Comparison of ENCODE assay signal across 30 mouse cellular contexts in the genomic region with DNA sequence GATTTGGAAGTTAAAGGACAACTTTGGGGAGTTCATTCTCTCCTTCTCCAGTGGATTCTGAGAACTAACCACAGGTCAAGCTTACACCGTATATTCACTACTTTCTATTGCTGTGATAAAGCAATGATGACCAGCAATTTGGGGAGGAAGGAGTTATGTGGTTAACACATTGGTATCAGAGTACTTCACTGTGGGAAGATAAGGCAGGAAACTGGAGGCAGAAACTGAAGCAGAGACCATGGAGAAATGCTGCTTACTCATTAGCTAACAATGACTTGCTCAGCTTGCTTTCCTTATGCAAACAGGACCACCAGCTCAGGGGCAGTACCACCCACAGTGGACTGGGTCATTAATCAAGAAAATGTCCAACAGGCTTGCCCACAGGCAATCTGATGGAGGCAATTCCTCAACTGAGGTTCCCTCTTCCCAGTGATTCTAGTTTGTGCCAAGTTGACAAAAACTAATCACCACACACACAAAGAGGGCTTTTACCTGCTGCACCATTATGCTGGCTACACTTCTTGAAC.
DNase-seq lines count a peak whose midpoint lies in the region; ATAC-seq and TF ChIP-seq lines count a peak whose summit lies in the region.
"Had no signal": no experiment of that assay in that cellular context is flagged by ENCODE, and none has a peak within 500 bp of the region (broad histone marks: within the 10 kb centered on the region; RNA-seq: fewer than 3 reads in every experiment).

No protein-coding gene starts in this region.

- H3K9me3 ChIP-seq in kidney, embryonic 14.5 days (ENCODE audit: control insufficient read depth, low read length): no peaks in the 10 kb centered on the region
- no peaks in the 10 kb centered on the region for H3K9me3 ChIP-seq in MEL (replicated peaks; ENCODE audit: insufficient read depth, low read length)
- H3K9me3 ChIP-seq in stomach, embryonic 14.5 days (ENCODE audit: control insufficient read depth, low read depth, low read length): no peaks in the 10 kb centered on the region
- H3K9me3 ChIP-seq: embryonic facial prominence, embryonic 10.5 days; embryonic facial prominence, embryonic 15.5 days; forebrain, embryonic 12.5 days; hindbrain, embryonic 13.5 days; limb, embryonic 13.5 days; midbrain, embryonic 12.5 days had no signal

- no peak overlapping the region for H3K4me3 ChIP-seq in kidney, embryonic 14.5 days (ENCODE audit: low read length)
- no peak overlapping the region for H3K4me3 ChIP-seq in MEL (ENCODE audit: control insufficient read depth in 1 of 2, insufficient read depth in 1 of 2, low read depth in 2 of 2, low read length in 2 of 2)
- H3K4me3 ChIP-seq in stomach, embryonic 14.5 days (ENCODE audit: low read depth, low read length): no peak overlapping the region
- H3K4me3 ChIP-seq: embryonic facial prominence, embryonic 10.5 days; embryonic facial prominence, embryonic 15.5 days; forebrain, embryonic 12.5 days; hindbrain, embryonic 13.5 days; limb, embryonic 13.5 days; midbrain, embryonic 12.5 days had no signal

- H3K79me2 ChIP-seq in MEL (ENCODE audit: control insufficient read depth, insufficient read depth, low read length, poor library complexity): no peaks in the 10 kb centered on the region

- 23% methylated on average over 1 of the region's 1 CpGs for WGBS in kidney, embryonic 14.5 days
- WGBS in stomach, embryonic 14.5 days: 43% methylated on average over 1 of the region's 1 CpGs

- peak; percentile 57; the same call in 1 of the 2 replicates for ATAC-seq in kidney, embryonic 14.5 days (ENCODE audit: low FRiP score, low TSS enrichment)
- ATAC-seq in stomach, embryonic 14.5 days (ENCODE audit: insufficient number of reproducible peaks, insufficient read depth, low FRiP score, low read depth): peak; percentile 42; the same call in 1 of the 2 replicates
- ATAC-seq: activated CD4-positive, CD25-positive, alpha-beta regulatory T cell, adult 4 months; CD4-positive, CD25-positive, alpha-beta regulatory T cell, adult 4 months; forebrain, postnatal 0 days had no signal

- DNase-seq in kidney, postnatal 14 days: no peak
- peak; percentile 54 for DNase-seq in MEL (ENCODE audit: low read depth, low spot score)
- DNase-seq in embryo, embryonic 10.5 days (ENCODE audit: low spot score): peak; percentile 36
- no peak for DNase-seq in cerebellum, adult 11 months
- no peak for DNase-seq in layer of hippocampus, postnatal 14 days (ENCODE audit: low spot score in 2 of 2)
- DNase-seq in frontal cortex, postnatal 36 days (ENCODE audit: low spot score in 2 of 2): no peak
- DNase-seq: adrenal gland, adult 2 months; adrenal gland, postnatal 36 days; cerebellum, adult 2 months; cerebellum, postnatal 25 days; forebrain, postnatal 0 days; gastrocnemius, postnatal 14 days; heart, postnatal 14 days; kidney, postnatal 10 days; layer of hippocampus, adult 9-11 months; lung, postnatal 36 days; right cerebral cortex, postnatal 25 days; spleen, adult 18-20 months; thymus, postnatal 14 days had no signal

- no peak overlapping the region for H3K9ac ChIP-seq in kidney, embryonic 14.5 days (ENCODE audit: low read depth, low read length)
- H3K9ac ChIP-seq in MEL (ENCODE audit: control insufficient read depth, low read depth, low read length, poor library complexity, severe bottlenecking): no peak overlapping the region
- no peak overlapping the region for H3K9ac ChIP-seq in stomach, embryonic 14.5 days (replicated peaks; ENCODE audit: low read depth, low read length)
- H3K9ac ChIP-seq: embryonic facial prominence, embryonic 15.5 days; forebrain, embryonic 12.5 days; forebrain, postnatal 0 days; hindbrain, embryonic 13.5 days; limb, embryonic 13.5 days; midbrain, embryonic 12.5 days had no signal

- no peaks in the 10 kb centered on the region for H3K36me3 ChIP-seq in kidney, embryonic 14.5 days (ENCODE audit: control insufficient read depth, insufficient read depth, low read length)
- peaks cover 2 to 18% of the 10 kb centered on the region in 2 experiments; a peak in 3 of 4 replicates for H3K36me3 ChIP-seq in MEL (ENCODE audit: control insufficient read depth in 1 of 2, insufficient read depth in 2 of 2, low read length in 2 of 2)
- no peaks in the 10 kb centered on the region; the same call in 1 of the 2 replicates for H3K36me3 ChIP-seq in stomach, embryonic 14.5 days (ENCODE audit: control insufficient read depth, insufficient read depth, low read length)
- H3K36me3 ChIP-seq: embryonic facial prominence, embryonic 10.5 days; embryonic facial prominence, embryonic 15.5 days; forebrain, embryonic 12.5 days; limb, embryonic 13.5 days; midbrain, embryonic 12.5 days had no signal

- no peak overlapping the region for H3K27ac ChIP-seq in kidney, embryonic 14.5 days (ENCODE audit: low read depth, low read length)
- no peak overlapping the region for H3K27ac ChIP-seq in MEL (ENCODE audit: control insufficient read depth, low read depth, low read length)
- H3K27ac ChIP-seq in stomach, embryonic 14.5 days (ENCODE audit: low read length): no peak overlapping the region
- H3K27ac ChIP-seq: embryonic facial prominence, embryonic 10.5 days; embryonic facial prominence, embryonic 15.5 days; forebrain, embryonic 12.5 days; hindbrain, embryonic 13.5 days; limb, embryonic 13.5 days; midbrain, embryonic 12.5 days had no signal

- TF ChIP-seq EP300 in MEL (IDR thresholded peaks at IDR 0.05; ENCODE audit: low read depth in 1 of 2, low read length in 2 of 2): peak; percentile 82 to 85

- H3K27me3 ChIP-seq in kidney, embryonic 14.5 days (ENCODE audit: control insufficient read depth, insufficient read depth, low read length): no peaks in the 10 kb centered on the region
- no peaks in the 10 kb centered on the region for H3K27me3 ChIP-seq in MEL (ENCODE audit: control insufficient read depth in 1 of 2, insufficient read depth in 2 of 2, low read length in 2 of 2)
- H3K27me3 ChIP-seq in stomach, embryonic 14.5 days (ENCODE audit: control insufficient read depth, insufficient read depth, low read length): no peaks in the 10 kb centered on the region
- H3K27me3 ChIP-seq: embryonic facial prominence, embryonic 15.5 days; forebrain, embryonic 12.5 days; hindbrain, embryonic 13.5 days; limb, embryonic 13.5 days; midbrain, embryonic 12.5 days had no signal

- no peaks in the 10 kb centered on the region for H3K4me1 ChIP-seq in kidney, embryonic 14.5 days (ENCODE audit: control insufficient read depth, insufficient read depth, low read length)
- peaks cover 5 to 11% of the 10 kb centered on the region in 2 experiments for H3K4me1 ChIP-seq in MEL (ENCODE audit: control insufficient read depth in 1 of 2, insufficient read depth in 2 of 2, low read length in 2 of 2)
- H3K4me1 ChIP-seq in stomach, embryonic 14.5 days (ENCODE audit: control insufficient read depth, insufficient read depth, low read length): no peaks in the 10 kb centered on the region
- H3K4me1 ChIP-seq: embryonic facial prominence, embryonic 10.5 days; embryonic facial prominence, embryonic 15.5 days; forebrain, embryonic 12.5 days; hindbrain, embryonic 13.5 days; midbrain, embryonic 12.5 days had no signal

- H3K4me2 ChIP-seq in kidney, embryonic 14.5 days (replicated peaks; ENCODE audit: low read depth, low read length): no peak overlapping the region
- H3K4me2 ChIP-seq in stomach, embryonic 14.5 days (replicated peaks; ENCODE audit: low read depth, low read length): no peak overlapping the region
- H3K4me2 ChIP-seq: embryonic facial prominence, embryonic 15.5 days; forebrain, embryonic 12.5 days; hindbrain, embryonic 13.5 days; limb, embryonic 13.5 days; liver, embryonic 11.5 days; midbrain, embryonic 12.5 days had no signal

- TF ChIP-seq CTCF in MEL (IDR thresholded peaks at IDR 0.05 in 2 of 3, conservative IDR thresholded peaks at IDR 0.05 in 1 of 3; ENCODE audit: control insufficient read depth in 1 of 3, insufficient read depth in 1 of 3, low read depth in 2 of 3, low read length in 3 of 3, poor library complexity in 1 of 3, severe bottlenecking in 1 of 3): no peak

- no peak for TF ChIP-seq POLR2A in MEL (IDR thresholded peaks at IDR 0.05; ENCODE audit: control insufficient read depth in 1 of 2, insufficient read depth in 1 of 2, low read depth in 1 of 2, low read length in 2 of 2, poor library complexity in 1 of 2)

- TF ChIP-seq RAD21 in MEL (IDR thresholded peaks at IDR 0.05; ENCODE audit: low read depth, low read length): no peak

TF ChIP-seq in MEL, 35 proteins besides CTCF, POLR2A, EP300 and RAD21:
- TF ChIP-seq SMC3 (IDR thresholded peaks at IDR 0.05; ENCODE audit: low read depth, low read length) (0 out of 2 replicates have a peak, but pooled peaks have one; percentile 5), MYC (IDR thresholded peaks at IDR 0.05; ENCODE audit: low read depth, low read length) (no peak), MEF2A (IDR thresholded peaks at IDR 0.05; ENCODE audit: extremely low read depth, insufficient replicate concordance, low read depth, low read length, poor library complexity, severe bottlenecking) (no peak), RCOR1 (IDR thresholded peaks at IDR 0.05; ENCODE audit: low read depth, low read length) (peak; percentile 90), JUND (IDR thresholded peaks at IDR 0.05; ENCODE audit: low read depth, low read length) (no peak), UBTF (IDR thresholded peaks at IDR 0.05; ENCODE audit: borderline replicate concordance, insufficient read depth, low read depth, low read length) (no peak), TCF12 (IDR thresholded peaks at IDR 0.05; ENCODE audit: low read depth, low read length) (peak; percentile 52; the same call in 1 of the 2 replicates), TBP (IDR thresholded peaks at IDR 0.05; ENCODE audit: low read depth, low read length) (0 out of 2 replicates have a peak, but pooled peaks have one; percentile 16), HCFC1 (IDR thresholded peaks at IDR 0.05; ENCODE audit: low read depth, low read length) (no peak), KAT2A (conservative IDR thresholded peaks at IDR 0.05; ENCODE audit: low read depth, low read length) (no peak), ZC3H11A (IDR thresholded peaks at IDR 0.05; ENCODE audit: low read depth, low read length) (no peak), GATA1 (IDR thresholded peaks at IDR 0.05; ENCODE audit: low read depth, low read length) (peak; percentile 93)

Comparison
In these comparisons a context has a peak if more than half of its experiments do, and no peak if none do; other contexts are left out.
1. DNase-seq: peak in MEL (single experiment) and embryo, embryonic 10.5 days (single experiment); none in kidney, postnatal 14 days (single experiment), cerebellum, adult 11 months (single experiment), layer of hippocampus, postnatal 14 days (0 of 2) and frontal cortex, postnatal 36 days (0 of 2).